20 mouse cellular contexts compared by ENCODE assay signal in the genomic region with DNA sequence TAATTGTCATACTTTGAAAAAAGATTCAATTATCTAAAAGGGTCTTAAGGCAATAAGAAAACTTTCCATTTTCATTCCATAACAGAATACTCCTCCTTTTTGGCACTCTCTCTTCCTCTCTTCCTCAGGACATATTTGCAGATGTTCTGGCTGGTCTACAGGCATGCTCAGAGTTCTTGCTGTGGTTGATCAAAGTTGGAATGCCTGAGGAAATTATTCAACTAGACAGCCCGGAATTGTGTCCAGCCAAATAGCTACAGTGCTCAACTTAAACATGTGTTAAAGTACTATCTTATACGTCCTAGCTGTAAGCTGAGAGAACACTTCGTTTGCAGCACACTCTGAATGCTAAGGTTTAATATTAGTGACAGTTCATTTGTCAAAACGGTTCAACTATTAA. TPM values are rescaled to one million over a fixed set of nuclear protein-coding genes. Genes with fewer than 3 reads are reported as not detected.
DNase-seq lines count a peak whose midpoint lies in the region; ATAC-seq and TF ChIP-seq lines count a peak whose summit lies in the region.
"Had no signal": no experiment of that assay in that cellular context is flagged by ENCODE, and none has a peak within 500 bp of the region (broad histone marks: within the 10 kb centered on the region; RNA-seq: fewer than 3 reads in every experiment).

No protein-coding gene starts in this region.

- H3K4me2 ChIP-seq in limb, embryonic 14.5 days (replicated peaks; ENCODE audit: low read depth, low read length, severe bottlenecking): no peak overlapping the region
- no peak overlapping the region for H3K4me2 ChIP-seq in midbrain, embryonic 14.5 days (ENCODE audit: low read length)
- H3K4me2 ChIP-seq: embryonic facial prominence, embryonic 13.5 days; hindbrain, embryonic 12.5 days; liver, embryonic 13.5 days had no signal

- no peaks in the 10 kb centered on the region for H3K4me1 ChIP-seq in limb, embryonic 14.5 days (ENCODE audit: control insufficient read depth, insufficient read depth, low read length)
- no peaks in the 10 kb centered on the region for H3K4me1 ChIP-seq in limb, embryonic 10.5 days
- no peaks in the 10 kb centered on the region for H3K4me1 ChIP-seq in midbrain, embryonic 14.5 days (ENCODE audit: control insufficient read depth, insufficient read depth, low read length)
- H3K4me1 ChIP-seq: embryonic facial prominence, embryonic 13.5 days; forebrain, embryonic 10.5 days; hindbrain, embryonic 12.5 days; liver, embryonic 13.5 days had no signal

- H3K9ac ChIP-seq in limb, embryonic 14.5 days (ENCODE audit: low read depth, low read length, severe bottlenecking): no peak overlapping the region
- H3K9ac ChIP-seq in midbrain, embryonic 14.5 days (replicated peaks; ENCODE audit: low read length): no peak overlapping the region
- H3K9ac ChIP-seq: embryonic facial prominence, embryonic 13.5 days; hindbrain, embryonic 12.5 days; liver, embryonic 13.5 days had no signal

- WGBS in limb, embryonic 14.5 days: 51% methylated on average over 4 of the region's 4 CpGs
- 70% methylated on average over 4 of the region's 4 CpGs for WGBS in limb, embryonic 10.5 days
- 89% methylated on average over 4 of the region's 4 CpGs for WGBS in midbrain, embryonic 14.5 days

- no peak for TF ChIP-seq POLR2A in limb, embryonic 14.5 days (IDR thresholded peaks at IDR 0.05; ENCODE audit: borderline replicate concordance, extremely low read depth, insufficient read depth, insufficient read length)

- H3K27me3 ChIP-seq in limb, embryonic 14.5 days (ENCODE audit: control insufficient read depth, insufficient read depth, low read length): no peaks in the 10 kb centered on the region
- H3K27me3 ChIP-seq in limb, embryonic 10.5 days (ENCODE audit: low read depth, poor library complexity, severe bottlenecking): no peaks in the 10 kb centered on the region
- H3K27me3 ChIP-seq in midbrain, embryonic 14.5 days (ENCODE audit: control insufficient read depth, insufficient read depth, low read length): no peaks in the 10 kb centered on the region
- H3K27me3 ChIP-seq: embryonic facial prominence, embryonic 13.5 days; hindbrain, embryonic 12.5 days; liver, embryonic 13.5 days had no signal

- no peak overlapping the region for H3K27ac ChIP-seq in limb, embryonic 14.5 days (replicated peaks; ENCODE audit: low read depth, low read length)
- no peak overlapping the region for H3K27ac ChIP-seq in limb, embryonic 10.5 days
- no peak overlapping the region for H3K27ac ChIP-seq in midbrain, embryonic 14.5 days (replicated peaks; ENCODE audit: low read depth, low read length)
- H3K27ac ChIP-seq: embryonic facial prominence, embryonic 13.5 days; forebrain, embryonic 10.5 days; hindbrain, embryonic 12.5 days; liver, embryonic 13.5 days had no signal

- no peak for ATAC-seq in limb, embryonic 14.5 days (ENCODE audit: low FRiP score, low read depth)
- ATAC-seq in midbrain, embryonic 14.5 days (ENCODE audit: low FRiP score, low TSS enrichment): no peak
- ATAC-seq: CD4-positive, CD25-positive, alpha-beta regulatory T cell, adult 4 months; inflammation-experienced regulatory T-cells, adult 6 months; midbrain, embryonic 16.5 days had no signal

- DNase-seq in limb, embryonic 14.5 days (ENCODE audit: low spot score): peak; percentile 60
- DNase-seq in limb, embryonic 10.5 days (ENCODE audit: low spot score): no peak
- peak; percentile 59 for DNase-seq in Muller cell, postnatal 12 days (ENCODE audit: inconsistent ontology term)
- DNase-seq in adipocyte (ENCODE audit: low spot score): peak; percentile 58
- DNase-seq in lung, postnatal 25 days (ENCODE audit: low spot score): peak; percentile 24
- DNase-seq in cerebellum, postnatal 10 days: no peak
- no peak for DNase-seq in midbrain, embryonic 14.5 days
- DNase-seq: adrenal gland, adult 2 months; cerebellum, postnatal 14 days; gastrocnemius, postnatal 25 days; kidney, postnatal 10 days; liver, embryonic 13.5 days; thymus, adult 2 months had no signal

- no peak overlapping the region for H3K4me3 ChIP-seq in limb, embryonic 14.5 days (replicated peaks; ENCODE audit: low read length)
- H3K4me3 ChIP-seq in limb, embryonic 10.5 days: no peak overlapping the region
- H3K4me3 ChIP-seq in midbrain, embryonic 14.5 days (replicated peaks; ENCODE audit: low read depth, low read length): no peak overlapping the region
- H3K4me3 ChIP-seq: embryonic facial prominence, embryonic 13.5 days; forebrain, embryonic 10.5 days; hindbrain, embryonic 12.5 days; liver, embryonic 13.5 days had no signal

- no peaks in the 10 kb centered on the region for H3K9me3 ChIP-seq in limb, embryonic 14.5 days (ENCODE audit: control insufficient read depth, low read length)
- H3K9me3 ChIP-seq in limb, embryonic 10.5 days (replicated peaks): no peaks in the 10 kb centered on the region
- no peaks in the 10 kb centered on the region for H3K9me3 ChIP-seq in midbrain, embryonic 14.5 days (ENCODE audit: control insufficient read depth, low read length)
- H3K9me3 ChIP-seq: embryonic facial prominence, embryonic 13.5 days; forebrain, embryonic 10.5 days; G1E; hindbrain, embryonic 12.5 days; liver, embryonic 13.5 days had no signal

- peaks cover 23% of the 10 kb centered on the region for H3K36me3 ChIP-seq in limb, embryonic 14.5 days (ENCODE audit: control insufficient read depth, insufficient read depth, low read length)
- H3K36me3 ChIP-seq in limb, embryonic 10.5 days: peaks cover 27% of the 10 kb centered on the region
- peaks cover 19% of the 10 kb centered on the region for H3K36me3 ChIP-seq in midbrain, embryonic 14.5 days (ENCODE audit: control insufficient read depth, insufficient read depth, low read length)

RNA-seq across cellular contexts. Expression of gene Tasp1, which starts 41.7 kb away (rescaled TPM):
- polyA plus RNA-seq in limb, embryonic 14.5 days (2012; rRNA removed): 10.5 and 11.6 TPM in 2 replicates
- polyA plus RNA-seq in limb, embryonic 14.5 days (2014; fragmentation: Nextera tagmentation; extraction: Ambion mirVana): 21.0 and 23.3 TPM in 2 replicates
- 20.4 and 22.1 TPM in 2 replicates for polyA plus RNA-seq in limb, embryonic 10.5 days (2016; fragmentation: Nextera tagmentation; extraction: Ambion mirVana)
- 17.6 and 19.8 TPM in 2 replicates for polyA plus RNA-seq in midbrain, embryonic 14.5 days (2014; fragmentation: Nextera tagmentation; extraction: Ambion mirVana)

Comparison
In these comparisons a context has a peak if more than half of its experiments do, and no peak if none do; other contexts are left out.
1. DNase-seq: peak in limb, embryonic 14.5 days (single experiment), Muller cell, postnatal 12 days (single experiment), adipocyte (single experiment) and lung, postnatal 25 days (single experiment); none in limb, embryonic 10.5 days (single experiment), cerebellum, postnatal 10 days (0 of 2) and midbrain, embryonic 14.5 days (single experiment).